Mouse (Mus musculus): Measurements from ENCODE around the gene Cd46. TPM values are rescaled to one million over a fixed set of nuclear protein-coding genes. Genes with fewer than 3 reads are reported as not detected.
A peak's percentile ranks its signal among the peaks of the same experiment; 100 is the strongest.

Gene Cd46
- polyA plus RNA-seq, 1 experiment = 0.91 TPM

DNA sequence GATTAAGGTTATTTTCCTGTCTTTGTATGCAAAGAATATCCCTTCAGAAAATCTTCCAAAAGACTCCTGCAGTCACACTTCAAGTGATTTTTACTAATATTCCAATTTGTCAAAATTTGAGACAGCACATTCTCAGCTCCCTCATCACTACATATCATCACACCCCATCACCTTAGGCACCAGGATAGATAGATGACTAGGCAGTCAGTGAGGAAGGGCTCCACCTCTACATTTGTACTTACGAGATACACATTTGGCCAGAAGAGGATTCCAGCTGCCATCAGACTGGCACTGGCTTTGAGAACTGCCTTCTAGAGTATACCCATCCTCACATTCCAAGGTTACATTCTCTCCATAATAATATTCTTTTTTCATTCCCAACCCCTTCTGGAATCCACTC lies 22.4 kb upstream of the Cd46 start:
- no peak for TF ChIP-seq CTCF (IDR thresholded peaks at IDR 0.05; ENCODE audit: low read depth, low read length)
- TF ChIP-seq POLR2A (IDR thresholded peaks at IDR 0.05; ENCODE audit: insufficient read depth, low read length) = no peak
- no peak for TF ChIP-seq EP300 (IDR thresholded peaks at IDR 0.05; ENCODE audit: insufficient read depth, low read depth, low read length)

DNA sequence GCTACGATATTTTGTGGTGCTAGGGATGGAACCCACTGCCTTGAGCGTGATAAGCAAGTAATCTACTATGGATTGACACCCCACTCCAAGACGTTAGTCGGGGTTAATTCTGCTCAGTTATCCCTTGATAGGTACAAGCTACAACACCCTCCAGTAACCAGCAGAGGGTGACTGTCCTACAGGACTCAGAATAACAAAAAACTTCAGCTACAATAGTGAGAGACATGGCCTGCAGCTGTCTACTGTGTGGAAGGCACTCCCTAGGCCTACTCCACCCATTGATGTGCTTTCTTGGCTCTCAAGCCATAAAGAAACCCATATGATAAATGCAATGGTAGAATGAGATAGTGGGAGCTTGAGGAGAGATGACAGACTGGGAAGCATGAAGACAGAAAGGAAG lies 21.6 kb upstream of the Cd46 start:
- no peaks in the 10 kb centered on the region for H3K9me3 ChIP-seq (replicated peaks; ENCODE audit: control insufficient read depth, insufficient read depth, low read length, poor library complexity, severe bottlenecking)
- H3K4me3 ChIP-seq (ENCODE audit: low read depth, low read length) = no peak overlapping the region
- H3K4me1 ChIP-seq (ENCODE audit: control insufficient read depth, insufficient read depth, low read length) = no peaks in the 10 kb centered on the region
- no peak overlapping the region for H3K9ac ChIP-seq (ENCODE audit: low read depth, poor library complexity, severe bottlenecking)
- H3K36me3 ChIP-seq (ENCODE audit: control insufficient read depth, insufficient read depth, low read length, poor library complexity, severe bottlenecking) = no peaks in the 10 kb centered on the region
- no peak overlapping the region for H3K27ac ChIP-seq (ENCODE audit: insufficient read depth, low read length)
- TF ChIP-seq POLR2A (IDR thresholded peaks at IDR 0.05; ENCODE audit: insufficient read depth, low read length) = no peak
- no peak for TF ChIP-seq CTCF (IDR thresholded peaks at IDR 0.05; ENCODE audit: low read depth, low read length)
- TF ChIP-seq EP300 (IDR thresholded peaks at IDR 0.05; ENCODE audit: insufficient read depth, low read depth, low read length) = no peak
- no peaks in the 10 kb centered on the region for H3K27me3 ChIP-seq (ENCODE audit: control insufficient read depth, insufficient read depth, low read length, poor library complexity, severe bottlenecking)

More for the DNA sequence above, 22.4 kb upstream of the Cd46 start:
- Histone ChIP-seq H3K4me3 (ENCODE audit: low read depth, low read length) (no peak overlapping the region), H3K9me3 (replicated peaks; ENCODE audit: control insufficient read depth, insufficient read depth, low read length, poor library complexity, severe bottlenecking) (no peaks in the 10 kb centered on the region), H3K4me1 (ENCODE audit: control insufficient read depth, insufficient read depth, low read length) (no peaks in the 10 kb centered on the region), H3K27me3 (ENCODE audit: control insufficient read depth, insufficient read depth, low read length, poor library complexity, severe bottlenecking) (no peaks in the 10 kb centered on the region), H3K36me3 (ENCODE audit: control insufficient read depth, insufficient read depth, low read length, poor library complexity, severe bottlenecking) (no peaks in the 10 kb centered on the region), H3K27ac (ENCODE audit: insufficient read depth, low read length) (no peak overlapping the region), H3K9ac (ENCODE audit: low read depth, poor library complexity, severe bottlenecking) (no peak overlapping the region)

DNA sequence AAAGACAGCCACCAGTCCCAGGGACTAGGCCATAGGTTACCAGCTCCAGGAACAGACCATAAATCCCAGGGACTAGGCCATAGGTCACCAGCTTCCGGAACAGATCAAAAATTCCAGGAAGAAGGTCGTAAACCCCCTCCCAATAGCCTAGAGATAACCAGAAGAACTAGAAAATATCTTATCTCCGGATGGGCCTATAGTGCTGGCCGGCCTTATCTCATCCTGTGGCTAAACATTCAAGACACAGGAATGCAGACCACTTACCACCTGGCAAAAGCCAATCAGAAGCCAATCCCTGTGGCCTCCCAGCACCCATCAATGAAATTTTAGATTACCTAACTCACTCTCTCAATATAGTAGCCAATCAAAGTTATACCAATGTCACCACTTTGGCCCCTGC lies 8.6 kb upstream of the Cd46 start:
- no peak overlapping the region for H3K9ac ChIP-seq (ENCODE audit: low read depth, poor library complexity, severe bottlenecking)
- no peak for TF ChIP-seq EP300 (IDR thresholded peaks at IDR 0.05; ENCODE audit: insufficient read depth, low read depth, low read length)
- TF ChIP-seq CTCF (IDR thresholded peaks at IDR 0.05; ENCODE audit: low read depth, low read length) = no peak
- TF ChIP-seq POLR2A (IDR thresholded peaks at IDR 0.05; ENCODE audit: insufficient read depth, low read length) = no peak
- H3K36me3 ChIP-seq (ENCODE audit: control insufficient read depth, insufficient read depth, low read length, poor library complexity, severe bottlenecking) = no peaks in the 10 kb centered on the region
- no peaks in the 10 kb centered on the region for H3K9me3 ChIP-seq (replicated peaks; ENCODE audit: control insufficient read depth, insufficient read depth, low read length, poor library complexity, severe bottlenecking)
- H3K4me1 ChIP-seq (ENCODE audit: control insufficient read depth, insufficient read depth, low read length) = no peaks in the 10 kb centered on the region
- H3K27ac ChIP-seq (ENCODE audit: insufficient read depth, low read length) = no peak overlapping the region
- H3K4me3 ChIP-seq (ENCODE audit: low read depth, low read length) = no peak overlapping the region
- no peaks in the 10 kb centered on the region for H3K27me3 ChIP-seq (ENCODE audit: control insufficient read depth, insufficient read depth, low read length, poor library complexity, severe bottlenecking)

DNA sequence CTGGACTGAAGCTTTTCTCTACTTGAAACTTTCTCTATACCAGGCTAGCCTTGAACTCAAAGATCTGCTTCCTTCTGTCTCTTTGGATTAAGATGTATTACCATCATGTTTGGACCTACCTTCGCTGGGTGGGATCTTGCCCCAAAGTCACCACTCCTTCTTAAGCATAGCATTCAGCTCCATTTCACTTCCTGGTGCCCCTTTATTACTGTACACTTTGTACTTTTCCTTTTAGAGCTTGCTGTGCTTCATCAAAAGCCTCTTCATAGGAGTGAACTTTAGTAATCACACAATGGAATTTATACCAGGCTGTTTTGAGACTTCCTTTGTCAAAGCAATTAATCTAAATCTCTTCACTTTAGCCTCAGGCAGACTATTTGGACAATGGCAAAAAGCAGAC lies 6.0 kb upstream of the Cd46 start:
- no peaks in the 10 kb centered on the region for H3K27me3 ChIP-seq (ENCODE audit: control insufficient read depth, insufficient read depth, low read length, poor library complexity, severe bottlenecking)
- TF ChIP-seq POLR2A (IDR thresholded peaks at IDR 0.05; ENCODE audit: insufficient read depth, low read length) (no peak), CTCF (IDR thresholded peaks at IDR 0.05; ENCODE audit: low read depth, low read length) (no peak), EP300 (IDR thresholded peaks at IDR 0.05; ENCODE audit: insufficient read depth, low read depth, low read length) (no peak)
- no peak overlapping the region for H3K9ac ChIP-seq (ENCODE audit: low read depth, poor library complexity, severe bottlenecking)
- no peaks in the 10 kb centered on the region for H3K9me3 ChIP-seq (replicated peaks; ENCODE audit: control insufficient read depth, insufficient read depth, low read length, poor library complexity, severe bottlenecking)
- H3K36me3 ChIP-seq (ENCODE audit: control insufficient read depth, insufficient read depth, low read length, poor library complexity, severe bottlenecking) = no peaks in the 10 kb centered on the region
- no peak overlapping the region for H3K4me3 ChIP-seq (ENCODE audit: low read depth, low read length)
- no peak overlapping the region for H3K27ac ChIP-seq (ENCODE audit: insufficient read depth, low read length)
- no peaks in the 10 kb centered on the region for H3K4me1 ChIP-seq (ENCODE audit: control insufficient read depth, insufficient read depth, low read length)

DNA sequence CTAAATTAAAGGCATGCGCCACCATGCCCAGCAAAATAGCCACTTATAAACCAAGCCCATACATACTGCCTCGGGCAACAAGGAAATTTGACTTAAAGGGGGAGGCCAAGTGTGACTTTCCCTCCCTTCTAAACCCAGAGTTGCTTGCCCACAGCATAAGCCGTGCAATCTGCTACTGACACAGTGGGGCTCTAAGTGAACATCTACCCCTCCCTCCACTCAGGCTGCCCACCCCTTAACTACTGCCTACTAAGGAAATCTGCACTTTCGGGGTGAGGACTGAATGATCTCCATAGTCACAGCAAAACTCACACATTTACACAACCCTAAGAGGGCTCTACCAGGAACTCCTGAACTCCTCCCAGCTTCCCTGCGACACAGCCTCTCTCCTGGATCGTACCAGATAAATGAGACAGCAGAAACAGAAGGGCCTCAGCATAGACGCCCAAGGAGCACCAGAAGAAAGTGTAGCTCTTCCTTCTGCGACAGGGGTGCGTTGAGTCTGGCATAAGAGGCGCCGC lies 290 bp downstream of the Cd46 start:
- peak overlapping the region; percentile 55 for H3K4me3 ChIP-seq (ENCODE audit: low read depth, low read length)
- H3K4me1 ChIP-seq (ENCODE audit: control insufficient read depth, insufficient read depth, low read length) = no peaks in the 10 kb centered on the region
- H3K36me3 ChIP-seq (ENCODE audit: control insufficient read depth, insufficient read depth, low read length, poor library complexity, severe bottlenecking) = no peaks in the 10 kb centered on the region
- TF ChIP-seq POLR2A (IDR thresholded peaks at IDR 0.05; ENCODE audit: insufficient read depth, low read length) = no peak
- no peak for TF ChIP-seq EP300 (IDR thresholded peaks at IDR 0.05; ENCODE audit: insufficient read depth, low read depth, low read length)
- no peak for TF ChIP-seq CTCF (IDR thresholded peaks at IDR 0.05; ENCODE audit: low read depth, low read length)
- no peaks in the 10 kb centered on the region for H3K9me3 ChIP-seq (replicated peaks; ENCODE audit: control insufficient read depth, insufficient read depth, low read length, poor library complexity, severe bottlenecking)
- peak overlapping the region; percentile 28; the same call in 1 of the 2 replicates for H3K9ac ChIP-seq (ENCODE audit: low read depth, poor library complexity, severe bottlenecking)
- H3K27me3 ChIP-seq (ENCODE audit: control insufficient read depth, insufficient read depth, low read length, poor library complexity, severe bottlenecking) = no peaks in the 10 kb centered on the region
- no peak overlapping the region for H3K27ac ChIP-seq (ENCODE audit: insufficient read depth, low read length)

DNA sequence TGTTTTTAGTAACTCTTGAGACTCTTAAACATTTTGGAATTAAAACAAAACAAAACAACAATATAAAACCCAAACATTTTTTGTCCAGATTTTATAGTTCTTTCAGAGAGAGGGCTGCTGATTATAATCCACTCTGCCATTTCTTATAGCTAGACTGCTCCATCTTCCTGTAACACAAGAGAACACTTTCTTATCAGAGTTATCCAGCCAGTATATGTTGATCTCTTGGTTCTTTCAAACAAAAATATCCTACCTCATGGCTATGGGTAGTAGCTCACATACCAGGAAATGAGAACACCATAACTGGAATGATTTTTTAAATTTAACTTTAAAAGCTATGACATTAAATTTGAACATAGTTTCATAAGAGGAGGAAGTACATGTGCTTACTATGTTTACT lies 9.9 kb downstream of the Cd46 start:
- Histone ChIP-seq H3K4me3 (ENCODE audit: low read depth, low read length) (no peak overlapping the region), H3K27me3 (ENCODE audit: control insufficient read depth, insufficient read depth, low read length, poor library complexity, severe bottlenecking) (no peaks in the 10 kb centered on the region), H3K36me3 (ENCODE audit: control insufficient read depth, insufficient read depth, low read length, poor library complexity, severe bottlenecking) (no peaks in the 10 kb centered on the region), H3K4me1 (ENCODE audit: control insufficient read depth, insufficient read depth, low read length) (no peaks in the 10 kb centered on the region), H3K27ac (ENCODE audit: insufficient read depth, low read length) (no peak overlapping the region), H3K9ac (ENCODE audit: low read depth, poor library complexity, severe bottlenecking) (no peak overlapping the region), H3K9me3 (replicated peaks; ENCODE audit: control insufficient read depth, insufficient read depth, low read length, poor library complexity, severe bottlenecking) (no peaks in the 10 kb centered on the region)
- no peak for TF ChIP-seq EP300 (IDR thresholded peaks at IDR 0.05; ENCODE audit: insufficient read depth, low read depth, low read length)
- TF ChIP-seq CTCF (IDR thresholded peaks at IDR 0.05; ENCODE audit: low read depth, low read length) = no peak
- no peak for TF ChIP-seq POLR2A (IDR thresholded peaks at IDR 0.05; ENCODE audit: insufficient read depth, low read length)
